8 mouse cellular contexts compared by ENCODE assay signal in genomic region chr5:123827659-123828091, GRCm38 (mm10). TPM values are rescaled to one million over a fixed set of nuclear protein-coding genes. Genes with fewer than 3 reads are reported as not detected.
DNase-seq lines count a peak whose midpoint lies in the region; ATAC-seq and TF ChIP-seq lines count a peak whose summit lies in the region.
"Had no signal": no experiment of that assay in that cellular context is flagged by ENCODE, and none has a peak within 500 bp of the region (broad histone marks: within the 10 kb centered on the region; RNA-seq: fewer than 3 reads in every experiment).

No protein-coding gene starts in this region.

- ATAC-seq in liver, embryonic 14.5 days (ENCODE audit: insufficient read depth): no peak
- ATAC-seq in liver, embryonic 12.5 days: no peak
- ATAC-seq in forebrain, embryonic 13.5 days: no peak
- no peak for ATAC-seq in monocyte, adult 5-6 weeks (replicated peaks; ENCODE audit: insufficient number of reproducible peaks, low FRiP score, low TSS enrichment, poor library complexity, severe bottlenecking)

- H3K36me3 ChIP-seq in liver, embryonic 14.5 days (replicated peaks; ENCODE audit: control insufficient read depth, insufficient read depth, low read depth): no peaks in the 10 kb centered on the region; the same call in 1 of the 2 replicates
- H3K36me3 ChIP-seq in liver, embryonic 12.5 days: peaks cover 7% of the 10 kb centered on the region
- no peaks in the 10 kb centered on the region; the same call in 1 of the 2 replicates for H3K36me3 ChIP-seq in forebrain, embryonic 13.5 days (ENCODE audit: poor library complexity, severe bottlenecking)
- H3K36me3 ChIP-seq: hindbrain, embryonic 15.5 days had no signal

- no peaks in the 10 kb centered on the region for H3K4me1 ChIP-seq in liver, embryonic 14.5 days (replicated peaks; ENCODE audit: control insufficient read depth in 2 of 2, insufficient read depth in 2 of 2, low read length in 1 of 2)
- H3K4me1 ChIP-seq in liver, embryonic 12.5 days: no peaks in the 10 kb centered on the region
- no peaks in the 10 kb centered on the region for H3K4me1 ChIP-seq in lung, adult 2 months (ENCODE audit: control insufficient read depth, insufficient read depth, low read length)
- H3K4me1 ChIP-seq in forebrain, embryonic 13.5 days: no peaks in the 10 kb centered on the region
- H3K4me1 ChIP-seq: hindbrain, embryonic 15.5 days had no signal

- no peak overlapping the region for H3K9ac ChIP-seq in liver, embryonic 14.5 days (replicated peaks)
- H3K9ac ChIP-seq in liver, embryonic 12.5 days: no peak overlapping the region
- H3K9ac ChIP-seq in forebrain, embryonic 13.5 days: no peak overlapping the region
- H3K9ac ChIP-seq: hindbrain, embryonic 15.5 days had no signal

- TF ChIP-seq EP300 in liver, embryonic 14.5 days (IDR thresholded peaks at IDR 0.05; ENCODE audit: low read depth): no peak

- H3K9me3 ChIP-seq in liver, embryonic 14.5 days (ENCODE audit: control insufficient read depth, low read length): no peaks in the 10 kb centered on the region
- H3K9me3 ChIP-seq in liver, embryonic 12.5 days (replicated peaks): no peaks in the 10 kb centered on the region
- H3K9me3 ChIP-seq in forebrain, embryonic 13.5 days (replicated peaks): no peaks in the 10 kb centered on the region
- H3K9me3 ChIP-seq: hindbrain, embryonic 15.5 days had no signal

- DNase-seq in liver, embryonic 14.5 days (ENCODE audit: low read depth in 3 of 3, low spot score in 3 of 3): no peak
- DNase-seq in brain, embryonic 14.5 days (ENCODE audit: low read depth): peak; percentile 24
- DNase-seq in heart, postnatal 4 days: peak; percentile 44
- no peak for DNase-seq in lung, adult 2 months

- no peak for TF ChIP-seq POLR2A in brain, embryonic 14.5 days (IDR thresholded peaks at IDR 0.05; ENCODE audit: borderline replicate concordance, extremely low read depth, insufficient read depth, insufficient read length, poor library complexity, severe bottlenecking)
- no peak for TF ChIP-seq POLR2A in lung, adult 2 months (IDR thresholded peaks at IDR 0.05; ENCODE audit: borderline replicate concordance, extremely low read depth, low read depth, low read length)

- no peak overlapping the region for H3K4me2 ChIP-seq in liver, embryonic 14.5 days (ENCODE audit: low read depth)
- H3K4me2 ChIP-seq in liver, embryonic 12.5 days: no peak overlapping the region
- no peak overlapping the region for H3K4me2 ChIP-seq in forebrain, embryonic 13.5 days
- H3K4me2 ChIP-seq: hindbrain, embryonic 15.5 days had no signal

- H3K4me3 ChIP-seq in liver, embryonic 14.5 days (ENCODE audit: insufficient read depth in 1 of 2, low read depth in 2 of 2, low read length in 2 of 2): no peak overlapping the region
- H3K4me3 ChIP-seq in liver, embryonic 12.5 days: no peak overlapping the region
- H3K4me3 ChIP-seq in lung, adult 2 months (replicated peaks; ENCODE audit: extremely low read depth, low read depth, low read length): no peak overlapping the region
- no peak overlapping the region for H3K4me3 ChIP-seq in forebrain, embryonic 13.5 days
- H3K4me3 ChIP-seq: hindbrain, embryonic 15.5 days had no signal

- TF ChIP-seq CTCF in liver, embryonic 14.5 days (IDR thresholded peaks at IDR 0.05; ENCODE audit: low read depth): peak; percentile 40; the same call in 1 of the 2 replicates
- peak; percentile 25; the same call in 1 of the 2 replicates for TF ChIP-seq CTCF in brain, embryonic 14.5 days (IDR thresholded peaks at IDR 0.05; ENCODE audit: borderline replicate concordance, extremely low read depth, insufficient read depth, insufficient read length)
- TF ChIP-seq CTCF in lung, adult 2 months (IDR thresholded peaks at IDR 0.05; ENCODE audit: insufficient read depth, low read length): peak; percentile 33

- WGBS in liver, embryonic 14.5 days (ENCODE audit: insufficient replicate concordance): 67% methylated on average over 6 of the region's 6 CpGs
- WGBS in liver, embryonic 12.5 days (ENCODE audit: insufficient replicate concordance): 77% methylated on average over 6 of the region's 6 CpGs
- 43% methylated on average over 6 of the region's 6 CpGs for WGBS in lung, adult 2 months
- WGBS in forebrain, embryonic 13.5 days: 90% methylated on average over 6 of the region's 6 CpGs

- no peak overlapping the region for H3K27ac ChIP-seq in liver, embryonic 14.5 days
- H3K27ac ChIP-seq in liver, embryonic 12.5 days: no peak overlapping the region
- no peak overlapping the region for H3K27ac ChIP-seq in forebrain, embryonic 13.5 days
- H3K27ac ChIP-seq: hindbrain, embryonic 15.5 days had no signal

- H3K27me3 ChIP-seq in liver, embryonic 14.5 days (ENCODE audit: control insufficient read depth, insufficient read depth, low read length): no peaks in the 10 kb centered on the region
- no peaks in the 10 kb centered on the region for H3K27me3 ChIP-seq in liver, embryonic 12.5 days (replicated peaks)
- H3K27me3 ChIP-seq in forebrain, embryonic 13.5 days: no peaks in the 10 kb centered on the region
- H3K27me3 ChIP-seq: hindbrain, embryonic 15.5 days had no signal

RNA-seq across cellular contexts. Expression of gene Hcar2, which starts 37.6 kb away (rescaled TPM):
- polyA plus RNA-seq in liver, embryonic 14.5 days (2012; rRNA removed): 0.20 and 0.22 TPM in 2 replicates
- polyA plus RNA-seq in liver, embryonic 14.5 days (2014; fragmentation: Nextera tagmentation; extraction: Ambion mirVana): 0.11 and 0.42 TPM in 2 replicates
- polyA plus RNA-seq in liver, embryonic 12.5 days (2016; fragmentation: Nextera tagmentation; extraction: Ambion mirVana): 0.17 and 0.18 TPM in 2 replicates
- polyA plus RNA-seq in brain, embryonic 14.5 days (2012; rRNA removed): 0.07 and 0.30 TPM in 2 replicates
- not detected for total RNA-seq in heart, postnatal 4 days (2021)
- polyA plus RNA-seq in lung, adult 2 months (2012; rRNA removed): 6.0 and 12.9 TPM in 2 replicates
- not detected in 2 replicates for polyA plus RNA-seq in forebrain, embryonic 13.5 days (2015; fragmentation: Nextera tagmentation; extraction: Ambion mirVana)
- total RNA-seq in monocyte, adult 5-6 weeks (2017): 9.9 to 15.4 TPM (median 9.9 TPM) in 3 replicates
- polyA plus RNA-seq: hindbrain, embryonic 15.5 days had no signal

RNA-seq across cellular contexts. Expression of gene Hcar1, which starts 52.1 kb away (rescaled TPM):
- 0.06 and 0.08 TPM in 2 replicates for polyA plus RNA-seq in liver, embryonic 14.5 days (2012; rRNA removed)
- polyA plus RNA-seq in liver, embryonic 14.5 days (2014; fragmentation: Nextera tagmentation; extraction: Ambion mirVana): 0.08 and 0.10 TPM in 2 replicates
- polyA plus RNA-seq in liver, embryonic 12.5 days (2016; fragmentation: Nextera tagmentation; extraction: Ambion mirVana): 0.20 and 0.27 TPM in 2 replicates
- 0.23 and 0.48 TPM in 2 replicates for polyA plus RNA-seq in brain, embryonic 14.5 days (2012; rRNA removed)
- under 1 TPM; 0.38 to 0.41 TPM for total RNA-seq in heart, postnatal 4 days (2021)
- polyA plus RNA-seq in lung, adult 2 months (2012; rRNA removed): 1.4 and 2.7 TPM in 2 replicates
- polyA plus RNA-seq in forebrain, embryonic 13.5 days (2015; fragmentation: Nextera tagmentation; extraction: Ambion mirVana): 0.13 and 0.16 TPM in 2 replicates
- not detected in 3 replicates for total RNA-seq in monocyte, adult 5-6 weeks (2017)

Comparison
In these comparisons a context has a peak if more than half of its experiments do, and no peak if none do; other contexts are left out.
1. DNase-seq: peak in brain, embryonic 14.5 days (single experiment) and heart, postnatal 4 days (single experiment); none in liver, embryonic 14.5 days (0 of 3) and lung, adult 2 months (single experiment).
2. Peak in every context shown above with its lines, with median percentiles within 50 percentile points of each other: CTCF ChIP-seq.